Mouse (Mus musculus) forebrain, embryonic 16.5 days (tissue): Measurements from ENCODE around the gene Ccs. TPM values are rescaled to one million over a fixed set of nuclear protein-coding genes. Genes with fewer than 3 reads are reported as not detected.
A peak's percentile ranks its signal among the peaks of the same experiment; 100 is the strongest.

ENCODE experiments used
- ATAC-seq: fragments of 200-750 bp; cut with Nextera tagmentation; 2 replicates; pipeline ENCODE4 v1.8.0; 2017; ENCODE audit warnings: mild to moderate bottlenecking, moderate library complexity
- H3K27ac ChIP-seq: fragments of 300-500 bp; sonication (generic); 2 replicates; pipeline ENCODE4 v1.5.1; 2014; ENCODE audit warnings: low read length, control low read depth
- H3K27me3 ChIP-seq: fragments of 300-500 bp; sonication (generic); replicated peaks from 2 replicates; pipeline ENCODE4 v1.6.1; 2014; ENCODE audit warnings: low read length; ENCODE audit not compliant: control insufficient read depth, insufficient read depth
- H3K36me3 ChIP-seq: fragments of 300-500 bp; sonication (generic); 2 replicates; pipeline ENCODE4 v1.6.1; 2014; ENCODE audit not compliant: control insufficient read depth, insufficient read depth
- H3K4me1 ChIP-seq: fragments of 300-500 bp; sonication (generic); replicated peaks from 2 replicates; pipeline ENCODE4 v1.6.1; 2014; ENCODE audit warnings: low read length; ENCODE audit not compliant: control insufficient read depth, insufficient read depth
- H3K4me2 ChIP-seq: fragments of 300-500 bp; sonication (generic); 2 replicates; pipeline ENCODE4 v1.6.1; 2014; ENCODE audit warnings: mild to moderate bottlenecking, low read length, control low read depth
- H3K4me3 ChIP-seq: fragments of 300-500 bp; sonication (generic); replicated peaks from 2 replicates; pipeline ENCODE4 v1.5.1; 2014; ENCODE audit warnings: mild to moderate bottlenecking, low read length, control low read depth
- H3K9ac ChIP-seq: fragments of 300-500 bp; sonication (generic); replicated peaks from 2 replicates; pipeline ENCODE4 v1.6.1; 2014; ENCODE audit warnings: low read depth, low read length, control low read depth
- H3K9me3 ChIP-seq: fragments of 300-500 bp; sonication (generic); 2 replicates; pipeline ENCODE4 v1.6.1; 2016; ENCODE audit warnings: low read length; ENCODE audit not compliant: control insufficient read depth
- WGBS: fragments of 180-500 bp; shearing (Covaris S2); extraction: QIAGEN DNeasy Blood & Tissue Kit; methylation state at CpG from one replicate; pipeline ENCODE4 v1.1.7; 2014; 5-methylcytosine and 5-hydroxymethylcytosine counted together
- polyA plus RNA-seq: library from polyadenylated mRNA; unstranded; fragments of >200 nt; fragmentation: Nextera tagmentation; extraction: Ambion mirVana; gene quantifications from 2 replicates; pipeline ENCODE4 v1.2.1, GENCODE M21; 2015

Ccs gene
- polyA plus RNA-seq, 1 experiment from 2014 or later, result 34.7 TPM

DNA sequence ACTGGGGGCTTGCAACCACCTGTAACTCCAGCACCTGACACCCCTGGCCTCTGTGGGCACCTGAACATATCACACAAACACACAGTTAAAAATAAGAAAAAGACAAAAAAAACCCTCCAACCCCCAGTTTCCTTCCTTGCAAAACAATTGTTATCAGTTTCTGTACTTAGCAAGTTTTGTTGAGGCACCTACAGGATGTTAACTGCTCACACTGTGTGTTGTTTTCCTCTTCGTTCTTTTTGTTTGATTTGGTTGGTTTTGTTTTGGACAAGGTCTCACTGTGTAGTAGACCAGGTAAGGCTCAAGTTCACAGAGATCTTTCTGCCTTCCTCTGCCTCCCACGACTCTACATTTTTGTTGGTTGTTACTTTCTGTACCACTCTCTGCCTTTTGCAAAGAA, 3.5 kb upstream of the Ccs start:
- Histone ChIP-seq H3K9me3 (no peaks in the 10 kb centered on the region), H3K27ac (no peak overlapping the region), H3K36me3 (no peaks in the 10 kb centered on the region), H3K9ac (no peak overlapping the region), H3K4me3 (no peak overlapping the region), H3K27me3 (peaks cover 24% of the 10 kb centered on the region), H3K4me2 (no peak overlapping the region), H3K4me1 (peaks cover 18% of the 10 kb centered on the region)
- ATAC-seq, result no peak
- WGBS, result 71% methylated on average over 2 of the region's 2 CpGs

DNA sequence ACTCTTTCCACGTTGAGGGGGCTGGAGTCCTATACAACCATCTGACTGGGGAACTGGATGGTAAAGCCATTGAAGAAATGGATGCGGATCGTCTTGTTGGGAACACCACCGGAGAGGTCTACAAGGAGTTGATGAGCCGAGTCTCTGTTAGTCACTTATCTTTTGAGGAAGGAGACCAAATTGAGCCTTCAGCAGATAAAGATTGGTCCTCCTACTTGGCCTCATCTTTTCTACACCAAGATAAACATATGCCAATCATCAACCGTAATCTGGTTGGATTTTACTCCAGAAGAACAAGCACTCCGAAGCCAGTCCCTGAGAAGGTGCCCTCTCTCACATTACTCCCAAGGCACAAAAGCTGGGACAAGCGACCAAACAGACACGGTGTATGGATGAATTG, 1.7 kb upstream of the Ccs start:
- Histone ChIP-seq H3K27ac (no peak overlapping the region), H3K27me3 (peaks cover 24% of the 10 kb centered on the region), H3K9ac (no peak overlapping the region), H3K36me3 (no peaks in the 10 kb centered on the region), H3K4me3 (no peak overlapping the region), H3K4me2 (no peak overlapping the region), H3K4me1 (peaks cover 18% of the 10 kb centered on the region), H3K9me3 (no peaks in the 10 kb centered on the region)
- no peak for ATAC-seq
- WGBS, result 87% methylated on average over 9 of the region's 9 CpGs

DNA sequence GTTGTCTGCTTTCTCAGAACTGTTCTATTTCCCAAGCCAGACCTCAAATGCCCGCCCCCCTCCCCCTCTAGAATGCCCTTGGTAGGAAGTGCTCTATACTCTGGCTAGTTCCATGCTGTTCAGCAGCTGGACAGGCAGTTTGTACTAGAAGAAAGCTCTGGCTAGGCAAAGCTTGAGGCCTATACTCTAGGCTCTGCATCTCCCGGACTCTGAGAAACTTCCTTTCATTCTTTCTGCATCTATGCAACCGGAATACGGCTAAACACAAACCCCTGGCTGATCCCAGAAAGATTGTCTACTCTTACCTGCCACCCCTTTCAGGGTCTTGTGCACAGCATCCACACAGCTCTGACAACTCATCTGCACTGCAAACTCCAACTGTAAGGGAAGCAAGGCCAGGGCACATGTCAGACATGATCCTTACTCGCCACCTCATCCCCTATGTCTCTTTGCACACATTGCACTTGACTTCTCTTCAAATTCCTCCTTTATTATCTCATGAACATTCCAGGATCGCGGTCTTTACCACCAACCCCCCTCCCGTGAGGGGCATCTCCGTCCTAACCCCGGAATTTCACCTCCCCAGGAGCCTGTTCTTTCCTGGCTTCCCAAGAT, 499 bp downstream of the Ccs start:
- no peaks in the 10 kb centered on the region for H3K9me3 ChIP-seq
- peak overlapping the region; percentile 66 for H3K9ac ChIP-seq
- 30% methylated on average over 10 of the region's 10 CpGs for WGBS
- peak overlapping the region; percentile 100 for H3K4me2 ChIP-seq
- H3K27ac ChIP-seq, result no peak overlapping the region
- H3K36me3 ChIP-seq, result no peaks in the 10 kb centered on the region
- peaks cover 24% of the 10 kb centered on the region for H3K27me3 ChIP-seq
- H3K4me3 ChIP-seq, result peak overlapping the region; percentile 73
- H3K4me1 ChIP-seq, result peaks cover 18% of the 10 kb centered on the region
- ATAC-seq, result peak; percentile 24

DNA sequence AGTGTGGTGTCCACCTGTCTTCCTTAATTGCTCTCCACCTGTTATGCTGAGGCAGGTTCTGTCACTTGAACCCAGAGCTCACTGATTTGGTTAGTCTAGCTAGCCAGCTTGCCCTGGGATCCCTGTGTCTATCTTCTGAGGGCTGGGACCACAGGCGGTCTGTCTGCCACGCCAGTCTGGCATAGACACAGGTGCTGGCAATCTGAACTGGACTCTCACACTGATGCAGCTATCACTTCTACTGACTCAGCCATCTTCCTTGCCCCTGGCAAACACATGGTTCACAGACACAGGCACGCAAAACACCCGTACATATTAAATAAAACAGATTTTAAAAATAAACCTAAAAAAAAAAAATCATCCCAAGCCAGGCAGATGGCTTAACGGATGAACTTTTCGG, 2.1 kb downstream of the Ccs start:
- no peaks in the 10 kb centered on the region for H3K36me3 ChIP-seq
- H3K4me1 ChIP-seq, result peaks cover 18% of the 10 kb centered on the region
- no peak overlapping the region for H3K4me2 ChIP-seq
- no peak overlapping the region for H3K4me3 ChIP-seq
- no peak for ATAC-seq
- H3K27me3 ChIP-seq, result peaks cover 24% of the 10 kb centered on the region
- H3K27ac ChIP-seq, result no peak overlapping the region
- H3K9me3 ChIP-seq, result no peaks in the 10 kb centered on the region
- H3K9ac ChIP-seq, result no peak overlapping the region
- 95% methylated on average over 6 of the region's 6 CpGs for WGBS

DNA sequence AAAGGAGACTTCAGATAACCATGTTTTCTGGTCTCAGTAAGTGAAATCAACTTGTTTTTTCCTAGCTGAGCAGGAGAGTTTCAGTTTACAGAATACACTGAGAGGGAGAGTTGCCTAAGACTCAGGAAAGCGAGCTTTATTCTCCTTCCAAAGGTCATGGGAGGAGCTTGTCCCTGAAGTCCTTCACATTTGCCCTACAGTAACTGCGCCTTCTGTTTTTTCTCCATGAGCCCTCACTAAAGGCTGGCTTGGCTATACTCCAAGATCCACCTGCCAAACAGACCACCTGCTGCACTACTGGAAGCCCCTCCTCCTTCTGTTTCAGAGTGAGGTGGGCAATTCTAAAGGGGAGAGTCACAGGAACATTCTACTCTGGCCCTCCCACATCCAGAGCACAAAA, 3.0 kb downstream of the Ccs start:
- Histone ChIP-seq H3K4me1 (peaks cover 18% of the 10 kb centered on the region), H3K27me3 (peaks cover 17% of the 10 kb centered on the region), H3K27ac (no peak overlapping the region), H3K9ac (no peak overlapping the region), H3K36me3 (no peaks in the 10 kb centered on the region), H3K4me3 (no peak overlapping the region), H3K4me2 (no peak overlapping the region), H3K9me3 (no peaks in the 10 kb centered on the region)
- 75% methylated on average over 2 of the region's 2 CpGs for WGBS
- ATAC-seq, result no peak

DNA sequence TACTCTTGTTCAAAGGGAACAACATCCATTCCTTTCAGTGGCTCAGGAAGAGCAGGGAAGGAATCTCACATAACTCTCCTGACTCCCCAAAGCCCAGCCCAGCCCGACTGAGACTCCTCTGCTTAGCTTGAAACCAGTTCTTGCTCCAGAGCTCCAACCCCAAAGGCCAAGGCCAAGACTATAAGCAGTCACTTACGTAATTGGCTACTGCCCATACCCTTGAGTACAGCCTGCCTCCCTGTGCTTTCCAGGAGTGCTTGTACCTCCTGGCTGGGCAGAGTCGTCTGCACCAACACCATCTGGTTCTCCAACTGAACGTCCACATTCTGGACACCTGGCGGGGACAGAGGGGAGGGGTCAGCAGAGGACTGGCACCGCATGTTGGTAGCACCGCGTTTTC, 5.2 kb downstream of the Ccs start:
- Histone ChIP-seq H3K4me3 (no peak overlapping the region), H3K4me2 (no peak overlapping the region), H3K36me3 (no peaks in the 10 kb centered on the region), H3K4me1 (peaks cover 13% of the 10 kb centered on the region), H3K27ac (no peak overlapping the region), H3K27me3 (no peaks in the 10 kb centered on the region), H3K9ac (no peak overlapping the region), H3K9me3 (no peaks in the 10 kb centered on the region)
- ATAC-seq, result no peak
- WGBS, result 91% methylated on average over 8 of the region's 8 CpGs

DNA sequence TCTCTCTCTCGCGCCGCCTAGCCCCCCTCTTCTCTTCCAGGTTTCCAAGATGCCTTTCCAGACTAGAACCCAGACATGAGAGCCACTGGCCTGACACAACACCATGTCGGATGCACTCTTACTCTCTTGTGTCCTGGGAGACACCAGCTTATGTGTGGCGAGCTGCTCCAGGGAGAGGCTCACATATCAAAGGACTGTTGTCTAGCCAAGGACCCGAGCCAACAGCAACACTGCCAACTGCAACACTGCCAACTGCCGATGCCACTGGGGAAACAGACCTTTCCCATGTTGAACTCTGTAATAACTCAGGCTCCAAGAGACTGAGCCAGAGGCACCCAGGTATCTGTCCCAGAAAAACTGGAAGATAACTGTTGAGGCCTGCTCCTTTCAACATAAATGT, 10.0 kb downstream of the Ccs start:
- H3K9me3 ChIP-seq, result no peaks in the 10 kb centered on the region
- H3K4me1 ChIP-seq, result 0 out of 2 replicates have a peak, but pooled peaks cover 3% of the 10 kb centered on the region
- H3K27ac ChIP-seq, result no peak overlapping the region
- H3K9ac ChIP-seq, result no peak overlapping the region
- H3K4me2 ChIP-seq, result no peak overlapping the region
- no peaks in the 10 kb centered on the region for H3K36me3 ChIP-seq
- H3K27me3 ChIP-seq, result no peaks in the 10 kb centered on the region
- 65% methylated on average over 7 of the region's 7 CpGs for WGBS
- no peak for ATAC-seq
- H3K4me3 ChIP-seq, result no peak overlapping the region

DNA sequence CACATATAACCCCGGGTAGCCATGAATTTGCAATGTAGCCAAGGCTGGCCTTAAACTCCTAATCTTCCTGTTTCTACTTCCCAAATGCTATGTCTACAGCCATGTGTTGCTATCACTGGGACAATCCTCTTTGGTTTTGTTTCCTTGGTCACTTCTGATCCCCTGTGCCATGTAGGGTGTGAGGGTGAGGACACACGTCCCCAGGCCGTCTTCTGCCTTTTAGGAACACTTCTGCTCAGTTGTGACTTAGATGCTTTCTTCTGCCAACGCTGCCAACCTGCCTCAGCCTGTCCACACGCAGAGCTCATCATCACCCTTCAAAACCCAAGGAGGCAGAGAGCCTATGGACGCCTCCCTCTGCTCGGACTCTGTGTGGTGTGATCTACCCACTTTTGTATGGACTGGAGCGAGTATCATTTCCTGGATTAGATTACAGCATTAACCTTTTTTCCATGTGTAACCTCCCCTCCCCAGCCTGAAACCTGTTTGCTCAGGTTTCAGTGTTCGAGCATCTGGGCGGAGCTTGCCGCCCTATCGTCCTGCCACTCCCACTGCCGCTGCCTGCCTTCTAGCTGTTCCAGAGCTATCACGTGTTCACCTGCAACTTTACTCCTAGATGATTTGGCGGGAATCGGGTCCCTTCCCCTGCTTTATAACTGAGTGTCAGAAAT, 10.6 kb downstream of the Ccs start:
- H3K27me3 ChIP-seq, result no peaks in the 10 kb centered on the region
- 64% methylated on average over 16 of the region's 16 CpGs for WGBS
- no peak overlapping the region for H3K4me2 ChIP-seq
- H3K4me1 ChIP-seq, result 0 out of 2 replicates have a peak, but pooled peaks cover 3% of the 10 kb centered on the region
- H3K4me3 ChIP-seq, result no peak overlapping the region
- no peak overlapping the region for H3K27ac ChIP-seq
- ATAC-seq, result no peak
- no peaks in the 10 kb centered on the region for H3K36me3 ChIP-seq
- H3K9me3 ChIP-seq, result no peaks in the 10 kb centered on the region
- no peak overlapping the region for H3K9ac ChIP-seq

DNA sequence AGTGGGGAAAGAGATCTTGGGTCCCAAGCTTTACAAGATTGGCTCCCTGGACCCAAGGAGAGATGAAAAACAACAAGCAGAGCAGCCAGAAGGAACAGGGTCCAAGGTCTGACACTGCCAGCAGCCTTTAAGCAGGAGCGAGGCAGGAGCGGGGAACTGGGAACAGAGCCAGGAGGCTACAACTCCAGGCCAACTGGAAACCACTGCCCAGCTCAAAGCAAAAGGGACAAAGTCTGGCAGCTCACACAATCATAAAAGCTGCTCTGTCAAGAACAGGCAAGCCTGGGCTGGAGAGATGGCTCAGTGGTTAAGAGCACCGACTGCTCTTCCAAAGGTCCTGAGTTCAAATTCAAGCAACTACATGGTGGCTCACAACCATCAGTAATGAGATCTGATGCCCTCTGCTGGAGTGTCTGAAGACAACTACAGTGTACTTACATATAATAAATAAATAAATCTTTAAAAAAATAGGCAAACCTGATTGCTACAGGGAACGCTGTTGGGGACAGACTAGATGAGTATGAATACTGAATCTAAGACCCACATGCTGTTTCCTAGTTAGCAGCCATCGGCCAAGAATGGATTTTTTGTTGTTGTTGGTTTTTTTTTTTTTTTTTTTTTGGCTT, 18.3 kb downstream of the Ccs start:
- ATAC-seq, result peak; percentile 64
- H3K9ac ChIP-seq, result no peak overlapping the region
- no peaks in the 10 kb centered on the region for H3K36me3 ChIP-seq
- no peak overlapping the region for H3K4me2 ChIP-seq
- no peak overlapping the region for H3K4me3 ChIP-seq
- WGBS, result 57% methylated on average over 5 of the region's 5 CpGs
- H3K9me3 ChIP-seq, result no peaks in the 10 kb centered on the region
- H3K27ac ChIP-seq, result no peak overlapping the region
- no peaks in the 10 kb centered on the region for H3K4me1 ChIP-seq
- no peaks in the 10 kb centered on the region for H3K27me3 ChIP-seq
